Mouse (Mus musculus) ovary, postnatal 10 days (tissue): ENCODE results near the gene Gigyf2.

Source experiments
- DNase-seq: peaks from one replicate; pipeline ENCODE4 v3.0.0; 2022; ENCODE audit warnings: low spot score

Gene Gigyf2

DNA sequence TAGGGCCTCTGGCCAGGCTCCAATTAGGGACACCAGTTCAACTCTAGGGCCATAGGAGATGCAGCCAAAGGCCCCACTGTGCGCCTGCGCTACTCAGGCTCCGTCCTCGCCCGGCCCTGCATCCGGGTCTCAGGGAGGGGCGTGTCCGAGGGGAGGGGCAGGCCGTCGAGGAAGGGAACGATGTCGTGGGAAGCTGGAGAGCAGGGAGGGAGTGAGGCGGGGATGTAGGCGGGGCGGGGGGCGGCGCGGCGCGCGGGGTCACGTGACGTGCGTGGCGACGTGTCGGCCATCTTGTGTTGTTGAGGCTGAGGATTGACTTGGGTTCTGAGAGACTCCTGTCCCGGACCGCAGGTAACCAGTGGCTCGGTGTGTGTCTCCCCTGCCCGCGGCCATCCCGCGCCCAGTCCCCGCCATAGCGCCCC lies at the start of gene Gigyf2:
Gigyf2 (plus strand) TSS at position 257 of the 422 bp plus-strand sequence.
- peak; percentile 84 for DNase-seq

DNA sequence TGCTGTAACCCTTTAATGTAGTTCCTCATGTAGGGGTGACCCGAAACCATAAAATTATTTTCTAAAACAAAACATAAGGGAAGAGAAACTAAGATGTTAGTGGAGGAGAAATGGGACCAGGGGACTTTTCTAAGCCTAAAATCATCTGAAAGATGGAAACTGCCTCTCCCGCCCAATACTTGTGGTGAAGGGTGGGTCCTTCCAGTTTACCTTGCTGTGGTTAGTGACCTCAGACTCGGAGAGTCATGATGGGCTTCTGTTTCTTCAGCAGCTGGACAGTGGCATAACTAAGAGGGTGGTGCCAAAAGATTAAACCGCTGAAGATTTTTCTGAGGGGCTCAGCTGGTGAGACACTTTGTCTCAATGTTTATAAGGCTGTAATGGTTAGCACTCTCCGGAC lies 46.5 kb upstream of the Gigyf2 start:
- DNase-seq = no peak

DNA sequence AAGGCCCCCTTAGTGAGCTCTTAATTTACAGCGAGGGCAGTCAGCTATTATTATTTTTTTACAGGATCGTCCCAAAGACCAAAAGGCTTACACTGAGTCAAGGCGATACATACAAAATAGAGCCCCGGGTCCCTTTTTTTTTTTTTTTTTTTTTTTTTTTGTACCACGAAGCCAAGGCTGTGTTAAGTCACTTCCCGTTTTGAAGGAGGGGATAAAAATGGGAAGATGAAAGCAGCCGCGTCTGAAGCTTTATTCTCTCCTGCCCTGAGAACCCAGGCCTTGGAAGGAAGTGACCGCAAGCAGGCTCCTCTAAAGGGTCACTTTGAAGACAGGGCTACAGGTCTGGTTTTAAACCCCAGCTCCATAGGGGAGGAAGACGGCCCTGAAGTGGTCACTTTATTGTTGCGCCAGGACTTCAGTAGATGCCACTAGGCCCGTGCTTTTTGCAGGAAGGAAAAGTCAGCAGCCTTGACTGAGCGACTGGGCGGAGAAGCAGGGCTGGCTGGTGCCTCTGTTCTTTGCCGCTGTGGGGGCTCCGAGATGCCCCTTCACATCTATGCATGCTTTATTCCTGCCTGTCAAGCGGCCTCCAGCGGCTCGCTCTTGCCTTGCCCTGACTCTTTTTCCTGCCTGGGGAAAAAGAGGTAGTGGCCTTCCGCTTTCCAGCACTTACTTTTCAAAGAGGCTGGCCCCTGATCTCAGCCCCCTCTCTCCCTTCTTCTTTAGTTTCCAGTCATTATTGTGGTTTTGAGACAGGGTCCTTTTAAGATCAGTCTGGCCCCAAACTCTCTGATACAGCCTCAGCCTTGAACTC lies 45.0 kb upstream of the Gigyf2 start:
- DNase-seq = no peak

- no peak for DNase-seq
These were observed 44.4 kb upstream of the Gigyf2 start for GRCm38 (mm10) chr1:87282413-87282788.

DNA sequence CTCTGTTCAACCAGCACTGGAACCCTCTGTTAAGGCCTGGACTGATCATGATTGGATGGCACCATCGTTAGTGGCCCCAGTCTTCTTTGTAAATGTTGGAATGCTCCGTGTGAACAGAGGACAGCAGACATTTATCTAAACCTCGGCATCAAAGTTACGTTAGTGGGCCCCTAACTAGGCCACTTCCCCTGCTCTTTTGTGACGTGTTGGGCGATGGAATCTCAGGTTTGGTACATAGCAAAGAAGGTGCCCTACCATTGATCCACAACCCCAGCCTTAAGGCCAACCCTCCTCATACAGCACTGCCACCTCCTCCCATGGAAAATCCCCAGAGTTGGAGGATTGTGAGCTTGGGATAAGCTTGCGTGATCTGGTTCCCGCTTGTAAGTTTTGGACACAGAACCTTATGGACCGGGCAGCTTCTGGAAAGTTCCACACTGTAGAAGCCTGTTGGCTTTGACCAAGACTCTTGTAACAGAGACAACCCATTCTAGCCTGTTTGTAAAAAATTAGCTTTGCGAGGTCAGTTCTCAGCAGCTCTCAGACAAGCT lies 43.3 kb upstream of the Gigyf2 start:
- no peak for DNase-seq

- DNase-seq = no peak
These were observed 39.7 kb upstream of the Gigyf2 start for GRCm38 (mm10) chr1:87287105-87287504.

- DNase-seq = no peak
These were observed 35.4 kb upstream of the Gigyf2 start for GRCm38 (mm10) chr1:87291416-87291815.

GRCm38 (mm10) chr1:87292420-87293190 lies 34.2 kb upstream of the Gigyf2 start:
- peak; percentile 10 for DNase-seq

DNA sequence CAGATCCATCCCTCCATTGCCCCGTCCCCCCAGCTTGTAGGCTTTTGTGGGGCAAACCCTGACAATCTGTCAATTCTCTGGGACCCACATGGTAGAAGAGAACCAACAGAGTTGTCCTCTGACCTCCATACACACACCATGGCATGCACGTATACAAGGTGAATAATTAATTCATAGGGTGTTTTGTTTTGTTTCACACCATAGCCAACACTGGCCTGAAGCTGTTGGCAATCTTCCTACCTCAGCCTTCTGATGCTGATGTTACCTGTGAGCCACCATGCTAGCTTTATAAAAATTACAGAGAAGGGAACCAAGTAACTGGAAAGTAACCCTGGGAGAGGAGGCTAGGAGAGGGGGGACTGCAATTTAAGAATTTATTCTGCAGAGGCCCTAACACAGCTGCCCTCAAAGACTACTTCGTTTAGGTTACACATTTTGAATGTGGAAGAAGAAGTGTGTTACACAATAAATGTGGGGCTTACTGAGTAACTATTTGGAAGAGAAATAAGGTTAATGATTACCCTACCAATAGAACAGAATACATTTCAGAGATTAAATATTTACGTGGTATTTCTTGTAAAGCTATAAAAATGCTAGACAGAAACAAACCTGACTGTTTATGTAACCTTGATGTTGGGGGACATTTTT lies 32.6 kb upstream of the Gigyf2 start:
- no peak for DNase-seq

DNA sequence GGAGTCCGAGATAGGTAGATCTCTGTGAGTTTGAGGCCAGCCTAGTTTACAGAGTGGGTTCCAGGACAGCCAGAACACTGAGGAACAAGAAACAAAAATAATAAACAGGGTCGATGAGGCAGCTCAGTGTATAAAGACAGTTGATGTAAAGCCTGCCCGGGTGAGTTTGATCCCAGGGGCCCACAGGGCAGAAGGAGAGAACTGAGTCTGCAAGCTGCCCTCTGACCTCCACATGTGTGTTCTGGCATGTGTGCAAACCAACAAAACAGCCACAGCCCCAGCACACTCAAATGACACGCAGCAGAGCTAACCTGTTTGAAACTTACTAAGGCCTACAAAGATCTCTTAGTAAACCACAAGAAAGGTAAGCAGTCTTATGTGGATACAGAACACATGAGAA lies 31.8 kb upstream of the Gigyf2 start:
- no peak for DNase-seq

GRCm38 (mm10) chr1:87297346-87297925 lies 29.4 kb upstream of the Gigyf2 start:
- no peak for DNase-seq

DNA sequence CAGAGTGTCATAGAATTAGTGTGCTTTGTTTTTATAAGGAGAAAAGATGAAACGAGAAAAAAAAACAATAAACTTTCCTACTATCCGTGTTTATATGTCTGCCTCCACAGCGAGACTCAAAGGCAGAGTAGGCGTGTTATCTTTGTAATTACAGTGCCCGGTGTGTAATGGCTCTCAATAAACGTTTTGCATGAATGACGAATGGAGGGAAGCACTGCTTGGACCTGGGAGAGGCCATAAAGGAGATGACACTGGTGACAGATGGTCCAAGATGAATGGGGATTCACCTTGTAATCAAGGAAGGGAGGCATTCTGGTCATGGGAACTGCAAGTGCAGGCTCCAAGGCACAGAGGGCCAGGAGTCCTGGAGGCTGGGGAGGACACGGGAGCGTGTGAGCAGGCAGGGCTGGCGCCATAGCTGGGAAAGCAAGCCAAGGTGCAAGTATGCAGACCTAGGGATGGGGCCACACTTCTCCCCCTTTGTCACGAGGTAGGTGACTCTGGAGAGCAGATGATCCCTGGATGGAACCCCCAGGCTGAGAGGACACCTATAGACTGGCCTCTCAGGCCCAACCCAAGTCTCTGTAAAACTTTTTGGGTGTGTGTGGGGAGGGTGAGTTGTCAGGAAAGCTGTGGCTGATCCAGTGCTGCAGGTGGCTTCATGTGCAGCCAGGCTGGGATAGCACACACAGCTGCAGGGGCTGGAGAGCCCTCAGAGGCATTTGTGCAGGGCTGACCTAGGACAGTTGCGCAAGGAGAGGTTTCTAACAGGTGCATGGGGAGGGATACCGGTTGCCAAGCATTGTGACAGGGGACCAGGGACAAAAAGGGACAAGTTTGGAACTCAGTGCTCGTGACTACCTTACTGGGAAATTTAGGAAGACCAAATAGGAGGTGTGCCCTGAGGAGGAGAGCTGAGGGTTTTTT lies 26.2 kb upstream of the Gigyf2 start:
- DNase-seq = no peak

DNA sequence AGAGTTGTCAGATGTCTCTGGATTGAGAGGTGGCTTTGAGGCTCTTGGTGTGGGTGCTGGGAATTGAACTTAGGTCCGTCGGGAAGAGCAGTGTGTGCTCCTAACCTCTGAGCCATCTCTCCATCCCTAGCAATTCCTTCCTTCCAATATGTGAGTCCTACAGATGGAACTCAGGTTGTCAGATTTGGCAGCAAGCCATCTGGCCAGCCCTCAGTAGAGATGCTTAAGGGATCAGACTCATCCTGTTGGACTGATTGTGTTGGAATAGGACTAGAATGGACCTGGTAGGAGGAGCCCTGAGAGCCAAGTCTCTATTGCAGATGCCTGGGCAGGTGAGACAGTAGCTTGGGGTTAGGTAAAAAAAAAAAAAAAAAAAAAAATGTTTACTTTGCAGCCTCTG lies 24.8 kb upstream of the Gigyf2 start:
- DNase-seq = no peak

DNA sequence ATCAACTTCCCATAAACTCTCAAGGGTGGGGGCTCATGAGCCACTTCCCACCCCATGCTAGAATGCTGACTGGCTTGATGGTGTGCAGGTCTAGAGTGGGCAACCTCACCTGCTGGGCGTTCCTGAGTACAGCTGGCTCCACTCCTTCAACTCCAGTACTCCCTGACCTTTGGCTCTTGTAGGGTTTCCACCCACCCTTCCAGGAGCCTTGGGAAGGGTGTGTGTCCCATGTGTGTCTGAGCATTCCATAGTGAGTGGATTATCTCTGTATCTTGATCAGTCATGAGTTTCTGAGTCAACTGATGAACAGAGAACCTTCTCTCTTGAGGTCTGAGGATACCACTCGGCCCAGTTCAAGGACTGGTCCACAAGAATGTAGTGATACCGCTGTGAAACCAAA lies 17.8 kb upstream of the Gigyf2 start:
- DNase-seq = no peak

- DNase-seq = no peak
These were observed 17.2 kb upstream of the Gigyf2 start for GRCm38 (mm10) chr1:87309621-87310020.

DNA sequence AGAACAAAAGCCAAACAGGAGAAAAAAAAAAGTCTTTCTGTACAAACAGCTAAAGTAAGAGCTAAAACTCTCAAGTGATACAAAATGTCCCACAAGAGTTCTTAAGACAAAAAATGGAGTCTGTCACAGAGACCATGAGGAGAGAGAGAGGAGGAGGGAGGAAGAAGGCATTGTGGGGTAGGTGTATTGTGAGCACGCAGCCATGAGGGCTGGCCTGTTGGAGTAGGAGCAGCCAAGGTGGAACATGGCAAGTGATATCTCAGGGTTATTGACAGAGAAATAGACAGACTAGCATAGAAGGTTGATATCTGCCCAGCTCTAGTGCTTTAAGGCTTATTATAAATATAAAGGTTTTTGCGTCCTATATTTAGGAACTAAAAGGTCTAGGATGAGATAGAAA lies 14.1 kb upstream of the Gigyf2 start:
- DNase-seq = no peak

DNA sequence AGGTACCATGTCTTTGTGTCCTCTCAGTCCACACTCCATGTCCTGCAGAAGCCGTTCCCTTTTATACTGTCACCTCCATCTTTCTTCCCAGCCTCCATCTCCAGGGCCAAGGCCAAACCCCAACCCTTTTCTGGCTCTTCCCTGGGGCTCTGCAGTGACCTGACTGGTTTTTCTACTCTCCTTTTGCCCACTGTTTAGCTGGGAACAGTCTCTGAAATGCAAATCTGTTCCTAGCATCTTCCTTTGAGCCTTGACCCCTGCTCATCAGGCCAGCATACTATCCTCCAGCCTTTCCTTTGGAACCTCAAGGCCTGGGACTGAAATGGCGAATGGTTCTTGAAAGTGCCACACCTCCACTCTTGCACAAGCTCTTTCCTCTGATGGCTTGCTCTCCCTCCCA lies 13.7 kb upstream of the Gigyf2 start:
- DNase-seq = no peak

DNA sequence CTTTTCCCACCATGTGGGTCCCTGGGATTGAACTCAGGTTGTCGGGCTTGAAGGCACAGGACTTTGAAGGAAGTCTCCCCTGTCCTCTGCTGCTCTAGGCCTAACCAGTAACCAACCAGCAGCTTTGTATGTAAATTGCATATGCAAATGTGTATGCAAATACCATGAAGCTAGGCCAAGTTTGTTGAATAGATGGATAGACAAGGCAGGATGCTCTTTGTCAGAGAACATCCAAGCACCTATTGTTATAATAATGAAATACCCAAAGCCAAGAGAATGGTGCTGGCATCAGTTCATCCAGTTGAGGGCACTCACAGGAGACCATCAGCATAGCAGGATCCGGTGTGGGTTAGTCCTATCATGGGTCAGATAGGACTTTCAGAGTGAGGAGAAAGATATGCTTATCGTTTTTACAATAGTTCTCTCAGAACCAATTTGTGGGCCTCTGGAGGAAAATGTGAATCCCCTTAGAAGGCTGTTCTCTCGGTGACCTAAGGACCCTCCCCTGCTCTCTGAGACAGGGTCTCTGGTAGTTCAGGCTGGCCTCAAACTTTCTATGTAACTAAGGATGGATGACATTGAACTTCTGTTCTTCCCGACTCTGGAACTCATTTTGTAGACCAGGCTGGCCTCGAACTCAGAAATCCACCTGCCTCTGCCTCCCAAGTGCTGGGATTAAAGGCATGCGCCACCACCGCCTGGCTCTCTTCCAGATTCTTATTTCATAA lies 12.8 kb upstream of the Gigyf2 start:
- no peak for DNase-seq

DNA sequence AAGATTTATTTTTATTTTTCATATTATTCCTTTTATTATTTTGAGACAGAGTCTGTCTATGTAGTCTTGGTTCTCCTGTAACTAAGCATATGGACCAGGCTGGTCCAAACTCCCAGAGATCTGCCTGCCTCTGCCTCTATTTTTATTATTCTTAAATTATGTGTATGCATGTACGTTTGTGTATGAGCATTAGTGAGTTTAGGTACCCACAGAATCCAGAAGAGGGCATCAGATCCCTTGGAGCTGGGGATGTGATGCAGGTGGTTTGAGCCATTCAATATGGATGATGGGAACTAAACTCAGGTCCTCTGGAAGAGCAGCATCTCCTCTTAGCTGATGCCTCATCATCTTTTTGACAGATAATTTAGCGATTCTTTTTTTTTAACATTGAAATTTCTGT lies 11.4 kb upstream of the Gigyf2 start:
- DNase-seq = no peak

DNA sequence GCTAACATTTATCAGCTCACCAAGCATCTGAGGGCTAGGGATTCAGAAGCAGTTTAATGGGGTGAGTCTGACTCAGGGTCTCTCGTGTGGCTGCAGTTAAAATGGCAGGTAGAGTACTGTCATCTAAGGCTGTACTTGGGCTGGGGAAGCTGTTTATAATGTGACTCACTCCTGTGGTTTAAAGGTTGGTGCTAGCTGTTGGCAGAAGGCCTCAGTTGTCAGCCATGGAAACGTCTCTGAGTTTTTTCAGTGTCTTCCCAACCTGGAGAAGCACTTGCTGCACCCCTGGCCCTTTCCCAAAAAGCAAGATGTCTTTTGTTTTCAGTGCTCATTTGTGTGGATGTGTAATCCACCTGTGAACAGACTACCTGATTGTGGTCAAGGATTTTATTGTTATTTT lies 10.9 kb upstream of the Gigyf2 start:
- DNase-seq = no peak

- DNase-seq = peak; percentile 22
These were observed 10.1 kb upstream of the Gigyf2 start for GRCm38 (mm10) chr1:87316672-87317071.
